Mouse (Mus musculus) cerebellum, adult 2 months (tissue): ENCODE data around the gene Cd34. TPM values are rescaled to one million over a fixed set of nuclear protein-coding genes. Genes with fewer than 3 reads are reported as not detected.
A peak's percentile ranks its signal among the peaks of the same experiment; 100 is the strongest.

Experiments used
- DNase-seq, 2 experiments: peaks; one replicate each; pipeline ENCODE4 v3.0.0; 2021
- H3K27ac ChIP-seq: fragments of 200-500 bp; 2 replicates; pipeline ENCODE4 v1.5.1; 2012; ENCODE audit warnings: low read length, control low read depth, inconsistent platforms; ENCODE audit not compliant: insufficient read depth
- H3K27me3 ChIP-seq: fragments of 200-500 bp; 2 replicates; pipeline ENCODE4 v1.6.1; 2012; ENCODE audit warnings: inconsistent platforms, mild to moderate bottlenecking, low read length, moderate library complexity; ENCODE audit not compliant: control insufficient read depth, insufficient read depth
- H3K4me1 ChIP-seq: fragments of 200-500 bp; 2 replicates; pipeline ENCODE4 v1.6.1; 2011; ENCODE audit warnings: low read length; ENCODE audit not compliant: control insufficient read depth, insufficient read depth
- H3K4me3 ChIP-seq: fragments of 200-500 bp; replicated peaks from 2 replicates; pipeline ENCODE3; 2011; ENCODE audit warnings: mild to moderate bottlenecking, low read depth, low read length, control low read depth; ENCODE audit not compliant: insufficient read depth
- CTCF ChIP-seq: fragments of 200-500 bp; IDR thresholded peaks from 2 replicates; pipeline ENCODE4 v1.5.1; 2011; ENCODE audit warnings: low read depth, mild to moderate bottlenecking, control low read depth, low read length, moderate library complexity, borderline replicate concordance; ENCODE audit not compliant: insufficient read depth
- POLR2A ChIP-seq: fragments of 200-500 bp; IDR thresholded peaks from 2 replicates; pipeline ENCODE4 v1.6.1; 2011; ENCODE audit warnings: low read length, control low read depth, borderline replicate concordance; ENCODE audit not compliant: insufficient read depth
- WGBS: fragments of 180-500 bp; shearing (Covaris S2); methylation state at CpG from one replicate; pipeline ENCODE4 v1.1.7; 2018; 5-methylcytosine and 5-hydroxymethylcytosine counted together
- polyA plus RNA-seq: library from polyadenylated mRNA; depleted of rRNA; stranded (reverse); fragments of >200 nt; gene quantifications from 2 replicates; pipeline ENCODE4 v1.2.3, GENCODE M21; 2012; rRNA removed

Cd34 gene
- 15.0 and 16.0 TPM in 2 replicates for polyA plus RNA-seq

- DNase-seq, result no peak
- Histone ChIP-seq H3K4me1 (no peaks in the 10 kb centered on the region), H3K27me3 (no peaks in the 10 kb centered on the region), H3K27ac (no peak within 1 kb of the TSS), H3K4me3 (peak within 1 kb of the TSS; percentile 23)
- WGBS, result 2% methylated on average over 26 of the region's 26 CpGs
- TF ChIP-seq CTCF (no peak), POLR2A (no peak)
Measured at GRCm38 (mm10) chr1:194938715-194939114, at the start of gene Cd34. Cd34 (plus strand) TSS chr1:194938819.

- DNase-seq, result no peak
- 69% methylated on average over 1 of the region's 1 CpGs for WGBS
- no peak overlapping the region for H3K27ac ChIP-seq
Measured at GRCm38 (mm10) chr1:194894513-194894912, 44.1 kb upstream of the Cd34 start.

GRCm38 (mm10) chr1:194895287-194895686 lies 43.3 kb upstream of the Cd34 start:
- DNase-seq, result no peak
- no peak overlapping the region for H3K27ac ChIP-seq
- no peaks in the 10 kb centered on the region for H3K27me3 ChIP-seq
- no peak overlapping the region for H3K4me3 ChIP-seq
- no peaks in the 10 kb centered on the region for H3K4me1 ChIP-seq
- TF ChIP-seq CTCF (no peak), POLR2A (no peak)
- 81% methylated on average over 3 of the region's 3 CpGs for WGBS

More at GRCm38 (mm10) chr1:194894513-194894912, 44.1 kb upstream of the Cd34 start:
- no peak overlapping the region for H3K4me3 ChIP-seq
- no peaks in the 10 kb centered on the region for H3K4me1 ChIP-seq
- TF ChIP-seq POLR2A (no peak), CTCF (no peak)
- H3K27me3 ChIP-seq, result no peaks in the 10 kb centered on the region

- Histone ChIP-seq H3K27me3 (no peaks in the 10 kb centered on the region), H3K4me3 (no peak overlapping the region), H3K4me1 (no peaks in the 10 kb centered on the region), H3K27ac (no peak overlapping the region)
- no peak for DNase-seq
- no peak for TF ChIP-seq POLR2A
- no peak for TF ChIP-seq CTCF
Measured at GRCm38 (mm10) chr1:194901075-194901474, 37.5 kb upstream of the Cd34 start.

GRCm38 (mm10) chr1:194901826-194902225 lies 36.8 kb upstream of the Cd34 start:
- H3K27me3 ChIP-seq, result no peaks in the 10 kb centered on the region
- no peak for DNase-seq
- H3K4me3 ChIP-seq, result no peak overlapping the region
- H3K4me1 ChIP-seq, result no peaks in the 10 kb centered on the region
- H3K27ac ChIP-seq, result no peak overlapping the region
- TF ChIP-seq POLR2A, result no peak
- no peak for TF ChIP-seq CTCF
- 86% methylated on average over 1 of the region's 1 CpGs for WGBS

- DNase-seq, result no peak
- Histone ChIP-seq H3K27me3 (no peaks in the 10 kb centered on the region), H3K4me3 (no peak overlapping the region), H3K4me1 (no peaks in the 10 kb centered on the region), H3K27ac (no peak overlapping the region)
- TF ChIP-seq POLR2A, result no peak
- no peak for TF ChIP-seq CTCF
Measured at GRCm38 (mm10) chr1:194908956-194909355, 29.7 kb upstream of the Cd34 start.

- 81% methylated on average over 1 of the region's 1 CpGs for WGBS
- H3K4me3 ChIP-seq, result no peak overlapping the region
- H3K27ac ChIP-seq, result no peak overlapping the region
- no peaks in the 10 kb centered on the region for H3K27me3 ChIP-seq
- TF ChIP-seq CTCF (no peak), POLR2A (no peak)
- DNase-seq, result no peak
- H3K4me1 ChIP-seq, result no peaks in the 10 kb centered on the region
Measured at GRCm38 (mm10) chr1:194925753-194926350, 12.8 kb upstream of the Cd34 start.

- H3K4me3 ChIP-seq, result no peak overlapping the region
- H3K27me3 ChIP-seq, result no peaks in the 10 kb centered on the region
- no peak for DNase-seq
- TF ChIP-seq POLR2A (no peak), CTCF (no peak)
- no peak overlapping the region for H3K27ac ChIP-seq
- H3K4me1 ChIP-seq, result no peaks in the 10 kb centered on the region
- WGBS, result 82% methylated on average over 3 of the region's 3 CpGs
Measured at GRCm38 (mm10) chr1:194927887-194928286, 10.7 kb upstream of the Cd34 start.
